Mouse (Mus musculus): ENCODE results near the gene Tmem165.

GRCm38 (mm10) chr5:76187885-76188284 is 4.2 kb downstream of the Tmem165 start:
- TF ChIP-seq USF1 (IDR thresholded peaks at IDR 0.05; ENCODE audit: low read depth) (no peak), FOSL1 (IDR thresholded peaks at IDR 0.05; ENCODE audit: insufficient read depth, low read length, poor library complexity, severe bottlenecking) (no peak), CTCF (IDR thresholded peaks at IDR 0.05; ENCODE audit: control insufficient read depth, insufficient read depth, insufficient read length) (no peak), MYOD1 (IDR thresholded peaks at IDR 0.05; ENCODE audit: control insufficient read depth, insufficient read length, low read depth) (no peak)
